Mouse (Mus musculus): ENCODE measurements at regions not wholly inside any gene's neighbourhood (a gene's known extent, or its start where the extent isn't known, plus 50 kb on each side); places are given as distances from the start of the nearest gene placed in this dataset.

DNA sequence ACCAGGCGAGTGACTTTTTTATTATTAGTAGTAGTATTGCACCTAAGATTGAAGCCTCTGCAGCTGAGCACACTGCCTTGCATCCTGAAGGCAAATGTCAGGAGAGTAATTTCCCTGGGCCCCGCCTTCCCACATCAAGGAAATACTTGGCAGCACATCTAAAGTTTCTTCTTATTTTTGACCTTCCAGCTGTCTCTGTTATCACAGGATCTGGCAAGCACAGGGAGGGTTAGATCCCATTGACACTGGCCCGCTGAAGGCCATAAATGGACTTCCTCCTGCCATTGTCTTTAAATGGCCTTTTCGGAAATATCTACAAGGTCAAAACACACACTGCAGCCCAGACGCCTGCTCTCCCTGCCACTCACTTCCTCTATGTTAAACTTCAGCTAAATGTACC lies 238.6 kb upstream of the A1bg start:
- WGBS: 59% methylated on average over 5 of the region's 5 CpGs
- no peak overlapping the region for H3K9ac ChIP-seq (ENCODE audit: low read depth, low read length, severe bottlenecking)
- no peaks in the 10 kb centered on the region for H3K9me3 ChIP-seq (ENCODE audit: control insufficient read depth, low read length)
- no peaks in the 10 kb centered on the region for H3K27me3 ChIP-seq (ENCODE audit: control insufficient read depth, insufficient read depth, low read length)
- peak; percentile 52 for DNase-seq (ENCODE audit: low spot score)
- H3K36me3 ChIP-seq (ENCODE audit: control insufficient read depth, insufficient read depth, low read length): no peaks in the 10 kb centered on the region
- H3K4me2 ChIP-seq (replicated peaks; ENCODE audit: low read depth, low read length, severe bottlenecking): no peak overlapping the region
- no peak overlapping the region for H3K4me3 ChIP-seq (replicated peaks; ENCODE audit: low read length)
- no peak overlapping the region for H3K27ac ChIP-seq (replicated peaks; ENCODE audit: low read depth, low read length)
- H3K4me1 ChIP-seq (ENCODE audit: control insufficient read depth, insufficient read depth, low read length): peaks cover 8% of the 10 kb centered on the region; the same call in 1 of the 2 replicates
- no peak for TF ChIP-seq POLR2A (IDR thresholded peaks at IDR 0.05; ENCODE audit: borderline replicate concordance, extremely low read depth, insufficient read depth, insufficient read length)
- peak; percentile 19; the same call in 1 of the 2 replicates for ATAC-seq (ENCODE audit: low FRiP score, low read depth)

- no peak overlapping the region for H3K9ac ChIP-seq (ENCODE audit: low read depth, low read length, severe bottlenecking)
- peaks cover 8% of the 10 kb centered on the region; the same call in 1 of the 2 replicates for H3K4me1 ChIP-seq (ENCODE audit: control insufficient read depth, insufficient read depth, low read length)
- no peak overlapping the region for H3K27ac ChIP-seq (replicated peaks; ENCODE audit: low read depth, low read length)
- no peak overlapping the region for H3K4me3 ChIP-seq (replicated peaks; ENCODE audit: low read length)
- ATAC-seq (ENCODE audit: low FRiP score, low read depth) (no peak), DNase-seq (ENCODE audit: low spot score) (no peak)
- WGBS: 64% methylated on average over 1 of the region's 1 CpGs
- no peak overlapping the region for H3K4me2 ChIP-seq (replicated peaks; ENCODE audit: low read depth, low read length, severe bottlenecking)
- H3K27me3 ChIP-seq (ENCODE audit: control insufficient read depth, insufficient read depth, low read length): no peaks in the 10 kb centered on the region
- H3K36me3 ChIP-seq (ENCODE audit: control insufficient read depth, insufficient read depth, low read length): no peaks in the 10 kb centered on the region
- no peak for TF ChIP-seq POLR2A (IDR thresholded peaks at IDR 0.05; ENCODE audit: borderline replicate concordance, extremely low read depth, insufficient read depth, insufficient read length)
- H3K9me3 ChIP-seq (ENCODE audit: control insufficient read depth, low read length): no peaks in the 10 kb centered on the region
Measured at GRCm38 (mm10) chr15:61160666-61161065, 237.9 kb upstream of the A1bg start.

DNA sequence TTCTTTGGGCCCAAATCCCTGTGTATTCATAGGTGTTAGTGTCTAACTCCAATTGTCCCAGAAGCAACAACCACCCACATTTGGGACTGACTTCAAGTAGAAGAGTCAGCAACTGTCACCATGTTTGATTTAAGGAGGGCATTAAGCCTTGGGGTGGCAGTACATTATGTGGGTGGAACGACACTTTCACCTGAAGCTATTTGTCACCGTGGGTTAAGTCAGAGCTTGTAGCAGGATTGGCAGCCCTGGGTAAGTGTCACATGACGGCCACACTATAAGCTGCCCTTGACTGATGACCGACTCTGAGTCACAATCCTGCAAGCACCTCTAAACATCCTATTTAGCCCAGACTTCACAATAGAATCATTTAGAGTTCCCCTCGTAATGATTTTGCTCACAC lies 236.7 kb upstream of the A1bg start:
- no peak for ATAC-seq (ENCODE audit: low FRiP score, low read depth)
- 69% methylated on average over 5 of the region's 5 CpGs for WGBS
- no peak overlapping the region for H3K4me3 ChIP-seq (replicated peaks; ENCODE audit: low read length)
- peaks cover 8% of the 10 kb centered on the region; the same call in 1 of the 2 replicates for H3K4me1 ChIP-seq (ENCODE audit: control insufficient read depth, insufficient read depth, low read length)
- H3K27me3 ChIP-seq (ENCODE audit: control insufficient read depth, insufficient read depth, low read length): no peaks in the 10 kb centered on the region
- TF ChIP-seq POLR2A (IDR thresholded peaks at IDR 0.05; ENCODE audit: borderline replicate concordance, extremely low read depth, insufficient read depth, insufficient read length): no peak
- no peak overlapping the region for H3K27ac ChIP-seq (replicated peaks; ENCODE audit: low read depth, low read length)
- H3K9me3 ChIP-seq (ENCODE audit: control insufficient read depth, low read length): no peaks in the 10 kb centered on the region
- no peak overlapping the region for H3K4me2 ChIP-seq (replicated peaks; ENCODE audit: low read depth, low read length, severe bottlenecking)
- DNase-seq (ENCODE audit: low spot score): no peak
- H3K36me3 ChIP-seq (ENCODE audit: control insufficient read depth, insufficient read depth, low read length): no peaks in the 10 kb centered on the region
- H3K9ac ChIP-seq (ENCODE audit: low read depth, low read length, severe bottlenecking): no peak overlapping the region

DNA sequence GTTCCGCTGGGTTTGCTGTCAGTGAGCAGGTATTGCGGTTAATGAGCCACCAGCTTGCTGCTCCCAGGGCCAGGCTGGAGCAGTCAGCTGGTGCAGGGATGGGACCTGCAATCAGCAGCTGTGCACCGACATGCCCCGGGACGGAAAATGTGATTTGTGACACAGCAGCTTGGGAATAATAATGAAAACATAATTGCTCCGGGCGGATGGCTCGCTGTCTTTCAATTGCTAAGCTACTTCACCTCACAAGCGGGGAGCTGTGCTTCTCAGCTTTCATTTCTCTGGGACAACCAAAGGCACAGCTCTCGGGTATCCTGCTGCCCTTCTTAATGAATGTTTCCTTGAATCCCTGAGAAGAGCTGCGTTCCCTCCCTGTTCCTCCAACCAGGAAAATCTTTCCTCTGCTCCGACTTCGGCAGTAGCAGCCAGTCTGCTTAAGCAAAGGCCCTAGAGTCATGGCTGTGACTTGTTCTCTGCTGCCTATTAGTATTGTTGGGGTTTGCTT lies 235.3 kb upstream of the A1bg start:
- ATAC-seq (ENCODE audit: low FRiP score, low read depth) (peak; percentile 45; the same call in 1 of the 2 replicates), DNase-seq (ENCODE audit: low spot score) (peak; percentile 51)
- Histone ChIP-seq H3K9me3 (ENCODE audit: control insufficient read depth, low read length) (no peaks in the 10 kb centered on the region), H3K4me1 (ENCODE audit: control insufficient read depth, insufficient read depth, low read length) (peaks cover 8% of the 10 kb centered on the region; the same call in 1 of the 2 replicates), H3K27ac (replicated peaks; ENCODE audit: low read depth, low read length) (peak overlapping the region; percentile 41; the same call in 1 of the 2 replicates), H3K9ac (ENCODE audit: low read depth, low read length, severe bottlenecking) (peak overlapping the region; percentile 46), H3K4me3 (replicated peaks; ENCODE audit: low read length) (peak overlapping the region; percentile 34), H3K4me2 (replicated peaks; ENCODE audit: low read depth, low read length, severe bottlenecking) (peak overlapping the region; percentile 65), H3K27me3 (ENCODE audit: control insufficient read depth, insufficient read depth, low read length) (no peaks in the 10 kb centered on the region), H3K36me3 (ENCODE audit: control insufficient read depth, insufficient read depth, low read length) (no peaks in the 10 kb centered on the region)
- no peak for TF ChIP-seq POLR2A (IDR thresholded peaks at IDR 0.05; ENCODE audit: borderline replicate concordance, extremely low read depth, insufficient read depth, insufficient read length)
- 12% methylated on average over 13 of the region's 13 CpGs for WGBS

- DNase-seq (ENCODE audit: low spot score) (peak; percentile 94), ATAC-seq (ENCODE audit: low FRiP score, low read depth) (peak; percentile 38; the same call in 1 of the 2 replicates)
- Histone ChIP-seq H3K4me3 (replicated peaks; ENCODE audit: low read length) (peak overlapping the region; percentile 34), H3K4me1 (ENCODE audit: control insufficient read depth, insufficient read depth, low read length) (peaks cover 8% of the 10 kb centered on the region; the same call in 1 of the 2 replicates), H3K27me3 (ENCODE audit: control insufficient read depth, insufficient read depth, low read length) (no peaks in the 10 kb centered on the region), H3K4me2 (replicated peaks; ENCODE audit: low read depth, low read length, severe bottlenecking) (peak overlapping the region; percentile 65), H3K9me3 (ENCODE audit: control insufficient read depth, low read length) (no peaks in the 10 kb centered on the region), H3K36me3 (ENCODE audit: control insufficient read depth, insufficient read depth, low read length) (no peaks in the 10 kb centered on the region), H3K9ac (ENCODE audit: low read depth, low read length, severe bottlenecking) (no peak overlapping the region; the same call in 1 of the 2 replicates), H3K27ac (replicated peaks; ENCODE audit: low read depth, low read length) (no peak overlapping the region)
- TF ChIP-seq POLR2A (IDR thresholded peaks at IDR 0.05; ENCODE audit: borderline replicate concordance, extremely low read depth, insufficient read depth, insufficient read length): no peak
- WGBS: 5% methylated on average over 13 of the region's 13 CpGs
Measured at GRCm38 (mm10) chr15:61157543-61157942, 234.7 kb upstream of the A1bg start.
